ENCODE assay signal across 10 mouse cellular contexts in genomic region chr7:78597251-78598129, GRCm38 (mm10).
DNase-seq lines count a peak whose midpoint lies in the region; ATAC-seq and TF ChIP-seq lines count a peak whose summit lies in the region.
"Had no signal": no experiment of that assay in that cellular context is flagged by ENCODE, and none has a peak within 500 bp of the region (broad histone marks: within the 10 kb centered on the region; RNA-seq: fewer than 3 reads in every experiment).

No protein-coding gene starts in this region.

- 0 out of 2 replicates have a peak, but pooled peaks have one; percentile 40 for ATAC-seq in midbrain, embryonic 11.5 days (ENCODE audit: low FRiP score)
- no peak for ATAC-seq in midbrain, embryonic 16.5 days
- ATAC-seq in hindbrain, embryonic 13.5 days (ENCODE audit: low FRiP score): no peak

- DNase-seq in midbrain, embryonic 11.5 days (ENCODE audit: low spot score, missing footprints): no peak
- DNase-seq in brain, embryonic 14.5 days (ENCODE audit: low read depth): peak; percentile 53
- peak; percentile 77 for DNase-seq in thymus, postnatal 0 days (ENCODE audit: low spot score)
- no peak for DNase-seq in lung, postnatal 14 days
- no peak for DNase-seq in gastrocnemius, postnatal 4 days (ENCODE audit: low spot score in 2 of 2)
- no peak for DNase-seq in layer of hippocampus, postnatal 25 days (ENCODE audit: extremely low spot score in 1 of 2, low spot score in 1 of 2)

- TF ChIP-seq POLR2A in brain, embryonic 14.5 days (IDR thresholded peaks at IDR 0.05; ENCODE audit: borderline replicate concordance, extremely low read depth, insufficient read depth, insufficient read length, poor library complexity, severe bottlenecking): no peak

- H3K36me3 ChIP-seq in midbrain, embryonic 11.5 days (ENCODE audit: control insufficient read depth, insufficient read depth, low read length): no peaks in the 10 kb centered on the region
- H3K36me3 ChIP-seq in midbrain, embryonic 16.5 days (ENCODE audit: control insufficient read depth, insufficient read depth, low read length): no peaks in the 10 kb centered on the region
- no peaks in the 10 kb centered on the region for H3K36me3 ChIP-seq in hindbrain, embryonic 13.5 days

- H3K4me3 ChIP-seq in midbrain, embryonic 11.5 days (ENCODE audit: low read depth, low read length): no peak overlapping the region
- no peak overlapping the region for H3K4me3 ChIP-seq in midbrain, embryonic 16.5 days (ENCODE audit: low read depth, low read length)
- no peak overlapping the region for H3K4me3 ChIP-seq in hindbrain, embryonic 13.5 days
- H3K4me3 ChIP-seq: erythroblast, embryonic 14.5 days had no signal

- H3K27me3 ChIP-seq in midbrain, embryonic 11.5 days (ENCODE audit: control insufficient read depth, insufficient read depth, low read length): no peaks in the 10 kb centered on the region
- no peaks in the 10 kb centered on the region for H3K27me3 ChIP-seq in midbrain, embryonic 16.5 days (ENCODE audit: control insufficient read depth, insufficient read depth, low read depth, low read length)
- H3K27me3 ChIP-seq in hindbrain, embryonic 13.5 days: peaks cover 19% of the 10 kb centered on the region; the same call in 1 of the 2 replicates

- H3K27ac ChIP-seq in midbrain, embryonic 11.5 days (ENCODE audit: low read depth, low read length): no peak overlapping the region
- H3K27ac ChIP-seq in midbrain, embryonic 16.5 days (ENCODE audit: low read length): no peak overlapping the region
- H3K27ac ChIP-seq in hindbrain, embryonic 13.5 days: no peak overlapping the region
- H3K27ac ChIP-seq: liver, embryonic 14.5 days had no signal

- WGBS in midbrain, embryonic 11.5 days: 22% methylated on average over 15 of the region's 15 CpGs
- WGBS in midbrain, embryonic 16.5 days: 27% methylated on average over 15 of the region's 15 CpGs
- 32% methylated on average over 15 of the region's 15 CpGs for WGBS in hindbrain, embryonic 13.5 days

- peaks cover 12% of the 10 kb centered on the region; the same call in 1 of the 2 replicates for H3K4me1 ChIP-seq in midbrain, embryonic 11.5 days (ENCODE audit: control insufficient read depth, insufficient read depth, low read length)
- peaks cover 3% of the 10 kb centered on the region; the same call in 1 of the 2 replicates for H3K4me1 ChIP-seq in midbrain, embryonic 16.5 days (ENCODE audit: control insufficient read depth, insufficient read depth, low read length)
- H3K4me1 ChIP-seq in hindbrain, embryonic 13.5 days (replicated peaks): peaks cover 27% of the 10 kb centered on the region

- no peaks in the 10 kb centered on the region for H3K9me3 ChIP-seq in midbrain, embryonic 11.5 days (ENCODE audit: control insufficient read depth, low read length)
- H3K9me3 ChIP-seq in midbrain, embryonic 16.5 days (replicated peaks; ENCODE audit: control insufficient read depth, low read length, poor library complexity, severe bottlenecking): no peaks in the 10 kb centered on the region
- no peaks in the 10 kb centered on the region for H3K9me3 ChIP-seq in hindbrain, embryonic 13.5 days

- H3K4me2 ChIP-seq in midbrain, embryonic 11.5 days: no peak overlapping the region
- no peak overlapping the region for H3K4me2 ChIP-seq in midbrain, embryonic 16.5 days (ENCODE audit: low read length)
- H3K4me2 ChIP-seq in hindbrain, embryonic 13.5 days: 0 out of 2 replicates have a peak overlapping the region, but pooled peaks have one; percentile 24

- no peak overlapping the region for H3K9ac ChIP-seq in midbrain, embryonic 11.5 days (ENCODE audit: low read length)
- H3K9ac ChIP-seq in midbrain, embryonic 16.5 days (ENCODE audit: low read depth, low read length): no peak overlapping the region
- no peak overlapping the region for H3K9ac ChIP-seq in hindbrain, embryonic 13.5 days
- H3K9ac ChIP-seq: liver, embryonic 14.5 days had no signal

- TF ChIP-seq CTCF in brain, embryonic 14.5 days (IDR thresholded peaks at IDR 0.05; ENCODE audit: borderline replicate concordance, extremely low read depth, insufficient read depth, insufficient read length): no peak

Comparison
In these comparisons a context has a peak if more than half of its experiments do, and no peak if none do; other contexts are left out.
1. DNase-seq: peak in brain, embryonic 14.5 days (single experiment) and thymus, postnatal 0 days (single experiment); none in midbrain, embryonic 11.5 days (single experiment), lung, postnatal 14 days (single experiment), gastrocnemius, postnatal 4 days (0 of 2) and layer of hippocampus, postnatal 25 days (0 of 2).